Mouse (Mus musculus) kidney, embryonic 14.5 days (tissue): ENCODE data around the gene Lypd6b. TPM values are rescaled to one million over a fixed set of nuclear protein-coding genes. Genes with fewer than 3 reads are reported as not detected.

Experiments used
- ATAC-seq: fragments of 200-750 bp; cut with Nextera tagmentation; 2 replicates; pipeline ENCODE4 v1.8.0; 2017; ENCODE audit warnings: moderate number of reproducible peaks, mild to moderate bottlenecking, moderate TSS enrichment, moderate library complexity; ENCODE audit not compliant: low FRiP score, low TSS enrichment
- H3K27ac ChIP-seq: fragments of 300-500 bp; sonication (generic); 2 replicates; pipeline ENCODE4 v1.5.1; 2014; ENCODE audit warnings: low read depth, mild to moderate bottlenecking, low read length, moderate library complexity, mixed read lengths
- H3K27me3 ChIP-seq: fragments of 300-500 bp; sonication (generic); 2 replicates; pipeline ENCODE4 v1.6.1; 2014; ENCODE audit warnings: mild to moderate bottlenecking, low read length; ENCODE audit not compliant: control insufficient read depth, insufficient read depth
- H3K36me3 ChIP-seq: fragments of 300-500 bp; sonication (generic); 2 replicates; pipeline ENCODE4 v1.6.1; 2014; ENCODE audit warnings: low read length, mixed read lengths; ENCODE audit not compliant: control insufficient read depth, insufficient read depth
- H3K4me1 ChIP-seq: fragments of 300-500 bp; sonication (generic); 2 replicates; pipeline ENCODE4 v1.6.1; 2014; ENCODE audit warnings: low read length, mixed read lengths; ENCODE audit not compliant: control insufficient read depth, insufficient read depth
- H3K4me2 ChIP-seq: fragments of 300-500 bp; sonication (generic); replicated peaks from 2 replicates; pipeline ENCODE4 v1.6.1; 2014; ENCODE audit warnings: low read depth, mild to moderate bottlenecking, low read length
- H3K4me3 ChIP-seq: fragments of 300-500 bp; sonication (generic); 2 replicates; pipeline ENCODE4 v1.5.1; 2014; ENCODE audit warnings: mild to moderate bottlenecking, low read length
- H3K9ac ChIP-seq: fragments of 300-500 bp; sonication (generic); 2 replicates; pipeline ENCODE4 v1.6.1; 2014; ENCODE audit warnings: low read depth, mild to moderate bottlenecking, low read length, moderate library complexity
- H3K9me3 ChIP-seq: fragments of 300-500 bp; sonication (generic); 2 replicates; pipeline ENCODE4 v1.6.1; 2016; ENCODE audit warnings: low read length; ENCODE audit not compliant: control insufficient read depth
- WGBS: fragments of 180-500 bp; shearing (Covaris S2); extraction: QIAGEN DNeasy Blood & Tissue Kit; methylation state at CpG from one replicate; pipeline ENCODE4 v1.1.7; 2014; 5-methylcytosine and 5-hydroxymethylcytosine counted together
- polyA plus RNA-seq: library from polyadenylated mRNA; unstranded; fragments of >200 nt; fragmentation: Nextera tagmentation; extraction: Ambion mirVana; gene quantifications from 2 replicates; pipeline ENCODE4 v1.2.1, GENCODE M21; 2014

The Lypd6b gene
- polyA plus RNA-seq, 1 experiment from 2014 or later: 11.4 TPM

GRCm38 (mm10) chr2:49846097-49846496, 58.6 kb downstream of the Lypd6b start:
- H3K4me2 ChIP-seq: no peak overlapping the region
- H3K36me3 ChIP-seq: no peaks in the 10 kb centered on the region
- no peak for ATAC-seq
- no peaks in the 10 kb centered on the region for H3K4me1 ChIP-seq
- 60% methylated on average over 3 of the region's 3 CpGs for WGBS
- no peaks in the 10 kb centered on the region for H3K27me3 ChIP-seq
- H3K9ac ChIP-seq: no peak overlapping the region
- H3K9me3 ChIP-seq: no peaks in the 10 kb centered on the region
- no peak overlapping the region for H3K4me3 ChIP-seq
- no peak overlapping the region for H3K27ac ChIP-seq

- whole genome bisulfite sequencing: 95% methylated on average over 3 of the region's 3 CpGs
- H3K4me3 ChIP-seq: no peak overlapping the region
- no peak overlapping the region for H3K27ac ChIP-seq
- no peaks in the 10 kb centered on the region for H3K9me3 ChIP-seq
- H3K4me2 ChIP-seq: no peak overlapping the region
- no peak for ATAC-seq
- no peaks in the 10 kb centered on the region for H3K4me1 ChIP-seq
- no peaks in the 10 kb centered on the region for H3K36me3 ChIP-seq
- no peaks in the 10 kb centered on the region for H3K27me3 ChIP-seq
- H3K9ac ChIP-seq: no peak overlapping the region
These were observed 59.4 kb downstream of the Lypd6b start for GRCm38 (mm10) chr2:49846880-49847279.

- WGBS: 75% methylated on average over 2 of the region's 2 CpGs
- no peaks in the 10 kb centered on the region for H3K4me1 ChIP-seq
- H3K36me3 ChIP-seq: no peaks in the 10 kb centered on the region
- no peak for ATAC-seq
- no peaks in the 10 kb centered on the region for H3K27me3 ChIP-seq
- no peak overlapping the region for H3K4me2 ChIP-seq
- H3K27ac ChIP-seq: no peak overlapping the region
- no peaks in the 10 kb centered on the region for H3K9me3 ChIP-seq
- H3K9ac ChIP-seq: no peak overlapping the region
- no peak overlapping the region for H3K4me3 ChIP-seq
These were observed 60.3 kb downstream of the Lypd6b start for GRCm38 (mm10) chr2:49847831-49848230.

GRCm38 (mm10) chr2:49849771-49850170, 62.3 kb downstream of the Lypd6b start:
- Histone ChIP-seq H3K9ac (no peak overlapping the region), H3K4me3 (no peak overlapping the region), H3K9me3 (no peaks in the 10 kb centered on the region), H3K36me3 (no peaks in the 10 kb centered on the region), H3K4me2 (no peak overlapping the region), H3K4me1 (no peaks in the 10 kb centered on the region), H3K27me3 (no peaks in the 10 kb centered on the region), H3K27ac (no peak overlapping the region)
- WGBS: 89% methylated on average over 1 of the region's 1 CpGs
- ATAC-seq: no peak

- Histone ChIP-seq H3K9ac (no peak overlapping the region), H3K4me2 (no peak overlapping the region), H3K4me1 (no peaks in the 10 kb centered on the region), H3K27ac (no peak overlapping the region), H3K36me3 (no peaks in the 10 kb centered on the region), H3K9me3 (no peaks in the 10 kb centered on the region), H3K27me3 (no peaks in the 10 kb centered on the region), H3K4me3 (no peak overlapping the region)
- no peak for ATAC-seq
These were observed 64.5 kb downstream of the Lypd6b start for GRCm38 (mm10) chr2:49851977-49852376.

GRCm38 (mm10) chr2:49856161-49856564, 68.7 kb downstream of the Lypd6b start:
- no peak overlapping the region for H3K27ac ChIP-seq
- no peaks in the 10 kb centered on the region for H3K27me3 ChIP-seq
- 55% methylated on average over 10 of the region's 10 CpGs for WGBS
- H3K4me2 ChIP-seq: no peak overlapping the region
- H3K36me3 ChIP-seq: no peaks in the 10 kb centered on the region
- no peak for ATAC-seq
- no peaks in the 10 kb centered on the region for H3K4me1 ChIP-seq
- H3K4me3 ChIP-seq: no peak overlapping the region
- H3K9ac ChIP-seq: no peak overlapping the region
- no peaks in the 10 kb centered on the region for H3K9me3 ChIP-seq

GRCm38 (mm10) chr2:49856584-49856983, 69.1 kb downstream of the Lypd6b start:
- Histone ChIP-seq H3K27ac (no peak overlapping the region), H3K36me3 (no peaks in the 10 kb centered on the region), H3K27me3 (no peaks in the 10 kb centered on the region), H3K9ac (no peak overlapping the region), H3K4me3 (no peak overlapping the region), H3K9me3 (no peaks in the 10 kb centered on the region), H3K4me2 (no peak overlapping the region), H3K4me1 (no peaks in the 10 kb centered on the region)
- 72% methylated on average over 5 of the region's 5 CpGs for WGBS
- no peak for ATAC-seq

GRCm38 (mm10) chr2:49860219-49860962, 72.9 kb downstream of the Lypd6b start:
- Histone ChIP-seq H3K27ac (no peak overlapping the region), H3K36me3 (no peaks in the 10 kb centered on the region), H3K9me3 (no peaks in the 10 kb centered on the region), H3K4me3 (no peak overlapping the region), H3K27me3 (no peaks in the 10 kb centered on the region), H3K9ac (no peak overlapping the region), H3K4me1 (no peaks in the 10 kb centered on the region), H3K4me2 (no peak overlapping the region)
- peak; percentile 28; the same call in 1 of the 2 replicates for ATAC-seq
- 32% methylated on average over 11 of the region's 11 CpGs for WGBS

- H3K36me3 ChIP-seq: no peaks in the 10 kb centered on the region
- 0 out of 2 replicates have a peak, but pooled peaks have one; percentile 49 for ATAC-seq
- no peaks in the 10 kb centered on the region for H3K27me3 ChIP-seq
- H3K9ac ChIP-seq: no peak overlapping the region
- H3K27ac ChIP-seq: no peak overlapping the region
- H3K4me1 ChIP-seq: no peaks in the 10 kb centered on the region
- no peak overlapping the region for H3K4me3 ChIP-seq
- H3K4me2 ChIP-seq: no peak overlapping the region
- no peaks in the 10 kb centered on the region for H3K9me3 ChIP-seq
- WGBS: 27% methylated on average over 12 of the region's 12 CpGs
These were observed 73.6 kb downstream of the Lypd6b start for GRCm38 (mm10) chr2:49860969-49861592.
